Mouse (Mus musculus) kidney, embryonic 14.5 days (tissue): ENCODE measurements at regions not wholly inside any gene's neighbourhood (a gene's known extent, or its start where the extent isn't known, plus 50 kb on each side); places are given as distances from the start of the nearest gene placed in this dataset.
A peak's percentile ranks its signal among the peaks of the same experiment; 100 is the strongest.

Experiments used
- ATAC-seq: fragments of 200-750 bp; cut with Nextera tagmentation; 2 replicates; pipeline ENCODE4 v1.8.0; 2017; ENCODE audit warnings: moderate number of reproducible peaks, mild to moderate bottlenecking, moderate TSS enrichment, moderate library complexity; ENCODE audit not compliant: low FRiP score, low TSS enrichment
- H3K27ac ChIP-seq: fragments of 300-500 bp; sonication (generic); 2 replicates; pipeline ENCODE4 v1.5.1; 2014; ENCODE audit warnings: low read depth, mild to moderate bottlenecking, low read length, moderate library complexity, mixed read lengths
- H3K27me3 ChIP-seq: fragments of 300-500 bp; sonication (generic); 2 replicates; pipeline ENCODE4 v1.6.1; 2014; ENCODE audit warnings: mild to moderate bottlenecking, low read length; ENCODE audit not compliant: control insufficient read depth, insufficient read depth
- H3K36me3 ChIP-seq: fragments of 300-500 bp; sonication (generic); 2 replicates; pipeline ENCODE4 v1.6.1; 2014; ENCODE audit warnings: low read length, mixed read lengths; ENCODE audit not compliant: control insufficient read depth, insufficient read depth
- H3K4me1 ChIP-seq: fragments of 300-500 bp; sonication (generic); 2 replicates; pipeline ENCODE4 v1.6.1; 2014; ENCODE audit warnings: low read length, mixed read lengths; ENCODE audit not compliant: control insufficient read depth, insufficient read depth
- H3K4me2 ChIP-seq: fragments of 300-500 bp; sonication (generic); replicated peaks from 2 replicates; pipeline ENCODE4 v1.6.1; 2014; ENCODE audit warnings: low read depth, mild to moderate bottlenecking, low read length
- H3K4me3 ChIP-seq: fragments of 300-500 bp; sonication (generic); 2 replicates; pipeline ENCODE4 v1.5.1; 2014; ENCODE audit warnings: mild to moderate bottlenecking, low read length
- H3K9ac ChIP-seq: fragments of 300-500 bp; sonication (generic); 2 replicates; pipeline ENCODE4 v1.6.1; 2014; ENCODE audit warnings: low read depth, mild to moderate bottlenecking, low read length, moderate library complexity
- H3K9me3 ChIP-seq: fragments of 300-500 bp; sonication (generic); 2 replicates; pipeline ENCODE4 v1.6.1; 2016; ENCODE audit warnings: low read length; ENCODE audit not compliant: control insufficient read depth
- WGBS: fragments of 180-500 bp; shearing (Covaris S2); extraction: QIAGEN DNeasy Blood & Tissue Kit; methylation state at CpG from one replicate; pipeline ENCODE4 v1.1.7; 2014; 5-methylcytosine and 5-hydroxymethylcytosine counted together

GRCm38 (mm10) chr6:51036074-51036473 is 381.8 kb upstream of the Npvf start:
- H3K9ac ChIP-seq: no peak overlapping the region
- no peaks in the 10 kb centered on the region for H3K27me3 ChIP-seq
- H3K36me3 ChIP-seq: no peaks in the 10 kb centered on the region
- no peak overlapping the region; the same call in 1 of the 2 replicates for H3K27ac ChIP-seq
- no peaks in the 10 kb centered on the region for H3K9me3 ChIP-seq
- no peak overlapping the region for H3K4me2 ChIP-seq
- H3K4me1 ChIP-seq: peaks cover 9% of the 10 kb centered on the region; the same call in 1 of the 2 replicates
- WGBS: 60% methylated on average over 4 of the region's 4 CpGs
- ATAC-seq: no peak
- H3K4me3 ChIP-seq: no peak overlapping the region

- Histone ChIP-seq H3K9ac (no peak overlapping the region), H3K9me3 (no peaks in the 10 kb centered on the region), H3K27ac (no peak overlapping the region; the same call in 1 of the 2 replicates), H3K4me3 (no peak overlapping the region), H3K27me3 (no peaks in the 10 kb centered on the region), H3K36me3 (no peaks in the 10 kb centered on the region), H3K4me1 (peaks cover 9% of the 10 kb centered on the region; the same call in 1 of the 2 replicates), H3K4me2 (no peak overlapping the region)
- WGBS: 38% methylated on average over 1 of the region's 1 CpGs
- ATAC-seq: peak; percentile 34; the same call in 1 of the 2 replicates
Observed at GRCm38 (mm10) chr6:51036553-51036952, 382.3 kb upstream of the Npvf start.

GRCm38 (mm10) chr6:51036956-51037355 is 382.7 kb upstream of the Npvf start:
- H3K4me1 ChIP-seq: peaks cover 9% of the 10 kb centered on the region; the same call in 1 of the 2 replicates
- no peaks in the 10 kb centered on the region for H3K27me3 ChIP-seq
- H3K4me3 ChIP-seq: no peak overlapping the region
- WGBS: 52% methylated on average over 4 of the region's 4 CpGs
- H3K9ac ChIP-seq: no peak overlapping the region
- no peaks in the 10 kb centered on the region for H3K9me3 ChIP-seq
- no peaks in the 10 kb centered on the region for H3K36me3 ChIP-seq
- peak overlapping the region; percentile 8; the same call in 1 of the 2 replicates for H3K27ac ChIP-seq
- no peak for ATAC-seq
- no peak overlapping the region for H3K4me2 ChIP-seq

- Histone ChIP-seq H3K27me3 (no peaks in the 10 kb centered on the region), H3K9ac (no peak overlapping the region), H3K27ac (0 out of 2 replicates have a peak overlapping the region, but pooled peaks have one; percentile 24), H3K4me3 (no peak overlapping the region), H3K9me3 (no peaks in the 10 kb centered on the region), H3K4me2 (peak overlapping the region; percentile 16; the same call in 1 of the 2 replicates), H3K4me1 (peaks cover 11% of the 10 kb centered on the region; the same call in 1 of the 2 replicates), H3K36me3 (no peaks in the 10 kb centered on the region)
- WGBS: 9% methylated on average over 20 of the region's 20 CpGs
- peak; percentile 43; the same call in 1 of the 2 replicates for ATAC-seq
Observed at GRCm38 (mm10) chr6:51039486-51040180, 385.4 kb upstream of the Npvf start.

- Histone ChIP-seq H3K9me3 (no peaks in the 10 kb centered on the region), H3K36me3 (no peaks in the 10 kb centered on the region), H3K27me3 (no peaks in the 10 kb centered on the region), H3K27ac (no peak overlapping the region), H3K9ac (no peak overlapping the region), H3K4me3 (no peak overlapping the region), H3K4me1 (peaks cover 9% of the 10 kb centered on the region; the same call in 1 of the 2 replicates), H3K4me2 (no peak overlapping the region)
- 83% methylated on average over 7 of the region's 7 CpGs for WGBS
- no peak for ATAC-seq
Observed at GRCm38 (mm10) chr6:51043970-51044369, 388.5 kb upstream of the Nfe2l3 start.

- Histone ChIP-seq H3K4me3 (no peak overlapping the region), H3K4me1 (0 out of 2 replicates have a peak, but pooled peaks cover 2% of the 10 kb centered on the region), H3K4me2 (no peak overlapping the region), H3K36me3 (no peaks in the 10 kb centered on the region), H3K9ac (no peak overlapping the region), H3K9me3 (no peaks in the 10 kb centered on the region), H3K27ac (no peak overlapping the region), H3K27me3 (no peaks in the 10 kb centered on the region)
- WGBS: 63% methylated on average over 14 of the region's 14 CpGs
- ATAC-seq: peak; percentile 39; the same call in 1 of the 2 replicates
Observed at GRCm38 (mm10) chr6:51044873-51045272, 387.6 kb upstream of the Nfe2l3 start.

- Histone ChIP-seq H3K27ac (no peak overlapping the region), H3K4me3 (no peak overlapping the region), H3K36me3 (no peaks in the 10 kb centered on the region), H3K9me3 (no peaks in the 10 kb centered on the region), H3K4me1 (peaks cover 7% of the 10 kb centered on the region; the same call in 1 of the 2 replicates), H3K27me3 (no peaks in the 10 kb centered on the region), H3K4me2 (no peak overlapping the region), H3K9ac (no peak overlapping the region)
- ATAC-seq: no peak
- 44% methylated on average over 5 of the region's 5 CpGs for WGBS
Observed at GRCm38 (mm10) chr6:51052451-51052921, 380.0 kb upstream of the Nfe2l3 start.

GRCm38 (mm10) chr6:51057229-51057628 is 375.2 kb upstream of the Nfe2l3 start:
- Histone ChIP-seq H3K9me3 (no peaks in the 10 kb centered on the region), H3K9ac (no peak overlapping the region), H3K27ac (no peak overlapping the region), H3K4me1 (peaks cover 17% of the 10 kb centered on the region), H3K36me3 (no peaks in the 10 kb centered on the region), H3K4me2 (no peak overlapping the region), H3K27me3 (no peaks in the 10 kb centered on the region), H3K4me3 (no peak overlapping the region)
- ATAC-seq: no peak
- WGBS: 70% methylated on average over 7 of the region's 7 CpGs
